Mouse (Mus musculus): ENCODE data around the gene Adcy4. TPM values are rescaled to one million over a fixed set of nuclear protein-coding genes. Genes with fewer than 3 reads are reported as not detected.

Adcy4 gene
- total and polyA plus RNA-seq, 3 experiments, result 16.1 to 40.0 (median 20.3) TPM

GRCm38 (mm10) chr14:55720666-55721065 lies 63.2 kb downstream of the Adcy4 start:
- intact Hi-C loops (cut with DNase I), result loop anchor here (5.0 to 10.0 kb wide), 2 partner anchors 78 to 236 kb away; partner anchors contain the start of gene Tm9sf1
- WGBS, result 94% methylated on average over 12 of the region's 12 CpGs
- TF ChIP-seq CTCF (IDR thresholded peaks at IDR 0.05) (no peak), EP300 (IDR thresholded peaks at IDR 0.05; ENCODE audit: insufficient read depth, low read depth, low read length) (no peak), POLR2A (IDR thresholded peaks at IDR 0.05; ENCODE audit: insufficient read depth, low read depth, low read length) (no peak)
- Histone ChIP-seq H3K4me3 (no peak overlapping the region), H3K4me1 (ENCODE audit: control insufficient read depth, insufficient read depth, low read length) (no peaks in the 10 kb centered on the region; the same call in 1 of the 2 replicates), H3K27ac (no peak overlapping the region), H3K36me3 (ENCODE audit: control insufficient read depth, insufficient read depth, low read length) (no peaks in the 10 kb centered on the region), H3K27me3 (ENCODE audit: control insufficient read depth, insufficient read depth, low read length) (no peaks in the 10 kb centered on the region), H3K79me2 (replicated peaks; ENCODE audit: control insufficient read depth, insufficient read depth, low read length) (no peaks in the 10 kb centered on the region), H3K9ac (ENCODE audit: low read depth, low read length) (no peak overlapping the region)
- DNase-seq, result no peak

- 86% methylated on average over 6 of the region's 6 CpGs for WGBS
- H3K27me3 ChIP-seq (ENCODE audit: control insufficient read depth, insufficient read depth, low read length), result no peaks in the 10 kb centered on the region
- no peak for DNase-seq
- intact Hi-C loops (cut with DNase I), result loop anchor here (5.0 to 10.0 kb wide), 2 partner anchors 77 to 235 kb away; partner anchors contain the start of gene Tm9sf1
- H3K27ac ChIP-seq, result no peak overlapping the region
- no peaks in the 10 kb centered on the region; the same call in 1 of the 2 replicates for H3K4me1 ChIP-seq (ENCODE audit: control insufficient read depth, insufficient read depth, low read length)
- H3K9ac ChIP-seq (ENCODE audit: low read depth, low read length), result no peak overlapping the region
- H3K36me3 ChIP-seq (ENCODE audit: control insufficient read depth, insufficient read depth, low read length), result no peaks in the 10 kb centered on the region
- no peak overlapping the region for H3K4me3 ChIP-seq
- H3K79me2 ChIP-seq (replicated peaks; ENCODE audit: control insufficient read depth, insufficient read depth, low read length), result no peaks in the 10 kb centered on the region
- TF ChIP-seq POLR2A (IDR thresholded peaks at IDR 0.05; ENCODE audit: insufficient read depth, low read depth, low read length) (no peak), EP300 (IDR thresholded peaks at IDR 0.05; ENCODE audit: insufficient read depth, low read depth, low read length) (no peak), CTCF (IDR thresholded peaks at IDR 0.05) (no peak)
These were observed 64.2 kb downstream of the Adcy4 start for GRCm38 (mm10) chr14:55719737-55720136.

Other genes starting within 250 kb of the Adcy4 start
Only the 30 nearest of the 35 such genes appear.
- gene Fitm1, start 208.5 kb downstream of the Adcy4 start, total RNA-seq (2021), result 100 to 1,000 TPM; 165 to 187 TPM
- gene Fitm1, start 208.5 kb downstream of the Adcy4 start, polyA plus RNA-seq (2012; rRNA removed), result 323 and 403 TPM in 2 replicates
- gene Psme1, start 206.0 kb downstream of the Adcy4 start, total RNA-seq (2021), result 100 to 1,000 TPM; 231 to 264 TPM
- gene Psme1, start 206.0 kb downstream of the Adcy4 start, polyA plus RNA-seq (2012; rRNA removed), result 101 and 118 TPM in 2 replicates
- gene Emc9, start 198.8 kb downstream of the Adcy4 start, total RNA-seq (2021), result 10 to 100 TPM; 58.4 to 61.1 TPM
- 52.9 and 54.2 TPM in 2 replicates for gene Emc9, start 198.8 kb downstream of the Adcy4 start, polyA plus RNA-seq (2012; rRNA removed)
- gene Psme2, start 193.0 kb downstream of the Adcy4 start, total RNA-seq (2021), result 100 to 1,000 TPM; 119 to 120 TPM
- 37.3 and 56.7 TPM in 2 replicates for gene Psme2, start 193.0 kb downstream of the Adcy4 start, polyA plus RNA-seq (2012; rRNA removed)
- 10 to 100 TPM; 27.5 to 30.9 TPM for gene Rnf31, start 192.4 kb downstream of the Adcy4 start, total RNA-seq (2021)
- 19.7 and 24.3 TPM in 2 replicates for gene Rnf31, start 192.4 kb downstream of the Adcy4 start, polyA plus RNA-seq (2012; rRNA removed)
- 1 to 10 TPM; 9.7 to 9.8 TPM for gene Irf9, start 180.5 kb downstream of the Adcy4 start, total RNA-seq (2021)
- 22.2 and 29.3 TPM in 2 replicates for gene Irf9, start 180.5 kb downstream of the Adcy4 start, polyA plus RNA-seq (2012; rRNA removed)
- gene Rec8, start 166.1 kb downstream of the Adcy4 start, total RNA-seq (2021), result under 1 TPM in 1 of 2 experiments, not detected in 1; 0.32 TPM
- gene Rec8, start 166.1 kb downstream of the Adcy4 start, polyA plus RNA-seq (2012; rRNA removed), result 0.12 and 0.29 TPM in 2 replicates
- gene Ipo4, start 148.1 kb downstream of the Adcy4 start, total RNA-seq (2021), result 10 to 100 TPM; 51.3 to 64.1 TPM
- 68.2 and 68.9 TPM in 2 replicates for gene Ipo4, start 148.1 kb downstream of the Adcy4 start, polyA plus RNA-seq (2012; rRNA removed)
- 1 to 10 TPM; 2.5 to 3.8 TPM for gene Gm49378, start 146.2 kb downstream of the Adcy4 start, total RNA-seq (2021)
- gene Gm49378, start 146.2 kb downstream of the Adcy4 start, polyA plus RNA-seq (2012; rRNA removed), result 3.5 and 5.0 TPM in 2 replicates
- gene Tm9sf1, start 140.3 kb downstream of the Adcy4 start, total RNA-seq (2021), result 10 to 100 TPM; 39.4 to 40.6 TPM
- gene Tm9sf1, start 140.3 kb downstream of the Adcy4 start, polyA plus RNA-seq (2012; rRNA removed), result 50.6 and 63.0 TPM in 2 replicates
- gene Tssk4, start 133.9 kb downstream of the Adcy4 start, total RNA-seq (2021), result under 1 TPM; 0.34 to 0.47 TPM
- gene Tssk4, start 133.9 kb downstream of the Adcy4 start, polyA plus RNA-seq (2012; rRNA removed), result 0.55 and 0.61 TPM in 2 replicates
- 10 to 100 TPM; 45.3 to 49.1 TPM for gene Mdp1, start 123.6 kb downstream of the Adcy4 start, total RNA-seq (2021)
- 35.7 and 54.9 TPM in 2 replicates for gene Mdp1, start 123.6 kb downstream of the Adcy4 start, polyA plus RNA-seq (2012; rRNA removed)
- gene Gmpr2, start 112.2 kb downstream of the Adcy4 start, total RNA-seq (2021), result 1 to 10 TPM; 8.1 to 9.0 TPM
- 11.8 and 18.2 TPM in 2 replicates for gene Gmpr2, start 112.2 kb downstream of the Adcy4 start, polyA plus RNA-seq (2012; rRNA removed)
- gene Nedd8, start 112.0 kb downstream of the Adcy4 start, total RNA-seq (2021), result 100 to 1,000 TPM; 242 to 262 TPM
- gene Nedd8, start 112.0 kb downstream of the Adcy4 start, polyA plus RNA-seq (2012; rRNA removed), result 265 and 340 TPM in 2 replicates
- 10 to 100 TPM; 12.6 to 12.8 TPM for gene Tinf2, start 102.3 kb downstream of the Adcy4 start, total RNA-seq (2021)
- gene Tinf2, start 102.3 kb downstream of the Adcy4 start, polyA plus RNA-seq (2012; rRNA removed), result 7.6 and 8.5 TPM in 2 replicates
- under 1 TPM; 0.16 to 0.43 TPM for gene Tgm1, start 70.2 kb downstream of the Adcy4 start, total RNA-seq (2021)
- gene Tgm1, start 70.2 kb downstream of the Adcy4 start, polyA plus RNA-seq (2012; rRNA removed), result 0.31 and 0.41 TPM in 2 replicates
- 10 to 100 TPM; 12.5 to 13.0 TPM for gene Rabggta, start 61.8 kb downstream of the Adcy4 start, total RNA-seq (2021)
- 26.3 and 32.2 TPM in 2 replicates for gene Rabggta, start 61.8 kb downstream of the Adcy4 start, polyA plus RNA-seq (2012; rRNA removed)
- 10 to 100 TPM; 35.4 to 40.2 TPM for gene Dhrs1, start 38.4 kb downstream of the Adcy4 start, total RNA-seq (2021)
- gene Dhrs1, start 38.4 kb downstream of the Adcy4 start, polyA plus RNA-seq (2012; rRNA removed), result 82.9 and 85.8 TPM in 2 replicates
- 10 to 100 TPM; 10.1 to 11.4 TPM for gene Nop9, start 38.4 kb downstream of the Adcy4 start, total RNA-seq (2021)
- 8.3 and 13.1 TPM in 2 replicates for gene Nop9, start 38.4 kb downstream of the Adcy4 start, polyA plus RNA-seq (2012; rRNA removed)
- under 1 TPM; 0.81 to 0.98 TPM for gene Cideb, start 25.6 kb downstream of the Adcy4 start, total RNA-seq (2021)
- 6.7 and 8.1 TPM in 2 replicates for gene Cideb, start 25.6 kb downstream of the Adcy4 start, polyA plus RNA-seq (2012; rRNA removed)
- under 1 TPM in 1 of 2 experiments, not detected in 1; 0.20 TPM for gene Ltb4r2, start 22.7 kb downstream of the Adcy4 start, total RNA-seq (2021)
- 0.06 and 0.20 TPM in 2 replicates for gene Ltb4r2, start 22.7 kb downstream of the Adcy4 start, polyA plus RNA-seq (2012; rRNA removed)
- gene Ltb4r1, start 18.1 kb downstream of the Adcy4 start, total RNA-seq (2021), result under 1 TPM; 0.34 to 0.36 TPM
- gene Ltb4r1, start 18.1 kb downstream of the Adcy4 start, polyA plus RNA-seq (2012; rRNA removed), result 0.76 TPM in 2 replicates
- 1 to 10 TPM; 2.2 to 2.4 TPM for gene Ripk3, start 4.8 kb upstream of the Adcy4 start, total RNA-seq (2021)
- 3.5 and 4.1 TPM in 2 replicates for gene Ripk3, start 4.8 kb upstream of the Adcy4 start, polyA plus RNA-seq (2012; rRNA removed)
- 1 to 10 TPM; 3.6 to 5.1 TPM for gene Nfatc4, start 39.0 kb upstream of the Adcy4 start, total RNA-seq (2021)
- 6.0 and 7.3 TPM in 2 replicates for gene Nfatc4, start 39.0 kb upstream of the Adcy4 start, polyA plus RNA-seq (2012; rRNA removed)
- gene Nynrin, start 69.9 kb upstream of the Adcy4 start, total RNA-seq (2021), result 1 to 10 TPM; 6.2 to 6.8 TPM
- 3.5 and 3.8 TPM in 2 replicates for gene Nynrin, start 69.9 kb upstream of the Adcy4 start, polyA plus RNA-seq (2012; rRNA removed)
- gene Cbln3, start 100.3 kb upstream of the Adcy4 start, total RNA-seq (2021), result under 1 TPM in 1 of 2 experiments, not detected in 1; 0.18 TPM
- 0.06 TPM in 2 replicates for gene Cbln3, start 100.3 kb upstream of the Adcy4 start, polyA plus RNA-seq (2012; rRNA removed)
- 10 to 100 TPM in 1 of 2 experiments, 1 to 10 TPM in 1; 8.8 to 11.6 TPM for gene Khnyn, start 100.9 kb upstream of the Adcy4 start, total RNA-seq (2021)
- 9.3 and 13.3 TPM in 2 replicates for gene Khnyn, start 100.9 kb upstream of the Adcy4 start, polyA plus RNA-seq (2012; rRNA removed)
- gene Sdr39u1, start 116.2 kb upstream of the Adcy4 start, total RNA-seq (2021), result 100 to 1,000 TPM; 112 to 127 TPM
- gene Sdr39u1, start 116.2 kb upstream of the Adcy4 start, polyA plus RNA-seq (2012; rRNA removed), result 142 and 156 TPM in 2 replicates
- gene Cma1, start 160.6 kb upstream of the Adcy4 start, total RNA-seq (2021), result 1 to 10 TPM; 1.3 to 1.8 TPM
- gene Cma1, start 160.6 kb upstream of the Adcy4 start, polyA plus RNA-seq (2012; rRNA removed), result 2.1 and 2.5 TPM in 2 replicates
- gene Cma2, start 166.9 kb upstream of the Adcy4 start, total RNA-seq (2021), result not detected
- not detected in 2 replicates for gene Cma2, start 166.9 kb upstream of the Adcy4 start, polyA plus RNA-seq (2012; rRNA removed)